Mouse (Mus musculus): ENCODE measurements at regions not wholly inside any gene's neighbourhood (a gene's known extent, or its start where the extent isn't known, plus 50 kb on each side); places are given as distances from the start of the nearest gene placed in this dataset.

DNA sequence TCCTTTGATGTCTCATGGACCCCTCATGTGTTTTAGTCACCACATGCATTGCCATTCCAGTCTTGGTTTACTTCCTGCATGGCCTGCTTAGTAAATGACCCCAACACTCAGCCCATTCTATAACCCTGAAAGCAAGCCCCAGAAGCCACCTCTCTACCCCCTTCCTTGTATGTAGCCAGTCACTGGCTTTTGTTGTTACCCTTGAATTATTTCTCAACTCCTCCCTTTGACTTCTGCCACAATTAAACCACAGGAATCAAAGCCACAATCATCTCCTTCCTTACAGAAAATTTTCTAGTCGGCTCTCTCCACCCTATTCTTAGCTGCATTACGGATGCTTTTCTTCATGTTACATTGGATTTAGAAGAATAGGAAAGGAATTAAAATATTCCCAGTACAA is 207.7 kb downstream of the Nfkbiz start:
- TF ChIP-seq CTCF (IDR thresholded peaks at IDR 0.05; ENCODE audit: insufficient read depth, low read depth, low read length) (no peak), POLR2A (IDR thresholded peaks at IDR 0.05; ENCODE audit: insufficient read depth, low read depth, low read length) (no peak)

Measured in olfactory bulb, adult 2 months (tissue).